Mouse (Mus musculus): Measurements from ENCODE around the gene Cmip. TPM values are rescaled to one million over a fixed set of nuclear protein-coding genes. Genes with fewer than 3 reads are reported as not detected.

Cmip gene
- total RNA-seq, 2 experiments from 2014 or later, result 330 to 332 TPM

DNA sequence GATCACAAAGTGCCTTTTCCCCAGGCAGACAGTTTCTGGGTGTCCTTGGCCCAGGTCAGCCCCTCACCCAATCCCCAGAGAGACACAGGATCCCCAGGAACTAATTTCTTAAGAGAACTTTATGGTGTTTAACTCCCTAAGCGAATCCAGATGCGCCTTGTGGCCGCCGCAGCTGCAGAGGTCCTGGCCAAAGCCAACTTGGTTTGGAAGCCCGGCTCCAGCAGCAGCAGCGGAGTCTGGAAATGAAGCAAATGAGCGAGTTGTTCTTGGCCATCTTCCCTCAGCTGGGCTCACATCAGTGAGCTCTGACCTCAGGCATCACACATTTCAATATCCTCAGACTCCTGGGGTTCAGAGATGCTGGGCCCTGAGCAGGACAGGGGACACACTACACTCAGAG is 33.6 kb downstream of the Cmip start:
- no peak for DNase-seq (ENCODE audit: low spot score in 2 of 2)

DNA sequence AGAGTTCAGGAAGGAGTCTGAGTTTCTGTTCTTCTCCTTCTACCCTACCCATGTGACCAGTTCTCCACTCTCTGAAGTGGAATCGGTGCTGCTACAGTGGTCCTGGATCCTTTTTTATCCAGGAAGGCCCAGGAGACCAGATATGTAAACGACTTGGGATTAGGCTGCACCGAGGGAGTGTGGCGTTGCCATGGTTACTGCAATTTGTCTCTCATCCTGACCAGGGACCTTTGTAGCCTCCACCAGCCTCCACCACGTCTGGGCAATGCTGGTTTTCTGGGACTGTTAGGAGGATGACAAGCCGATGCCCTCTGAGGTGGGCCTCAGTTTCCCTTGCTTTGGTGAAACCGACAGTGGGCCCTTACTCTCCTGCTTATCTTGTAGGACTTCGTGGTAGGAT is 35.4 kb downstream of the Cmip start:
- DNase-seq (ENCODE audit: low spot score in 2 of 2), result no peak

DNA sequence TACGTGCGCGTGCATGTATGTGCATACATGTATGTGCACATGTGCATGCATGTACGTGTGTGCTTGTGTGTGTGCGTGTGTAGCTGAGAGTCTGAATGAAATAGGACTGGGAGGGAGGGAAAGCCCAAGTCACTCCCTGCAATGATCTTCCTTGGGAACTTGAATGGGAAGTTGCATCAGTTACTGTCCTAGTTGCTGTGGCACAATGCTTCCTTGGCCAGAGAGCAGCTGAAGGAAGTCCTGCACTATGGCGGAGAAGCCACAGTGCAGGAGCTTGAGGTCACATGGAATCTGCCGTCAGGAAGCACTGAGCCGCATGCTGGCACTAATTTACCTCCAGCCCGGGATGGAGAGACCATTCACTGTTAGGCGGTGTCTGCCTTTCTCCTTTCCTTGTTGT is 37.9 kb downstream of the Cmip start:
- no peak for DNase-seq (ENCODE audit: low spot score in 2 of 2)

DNA sequence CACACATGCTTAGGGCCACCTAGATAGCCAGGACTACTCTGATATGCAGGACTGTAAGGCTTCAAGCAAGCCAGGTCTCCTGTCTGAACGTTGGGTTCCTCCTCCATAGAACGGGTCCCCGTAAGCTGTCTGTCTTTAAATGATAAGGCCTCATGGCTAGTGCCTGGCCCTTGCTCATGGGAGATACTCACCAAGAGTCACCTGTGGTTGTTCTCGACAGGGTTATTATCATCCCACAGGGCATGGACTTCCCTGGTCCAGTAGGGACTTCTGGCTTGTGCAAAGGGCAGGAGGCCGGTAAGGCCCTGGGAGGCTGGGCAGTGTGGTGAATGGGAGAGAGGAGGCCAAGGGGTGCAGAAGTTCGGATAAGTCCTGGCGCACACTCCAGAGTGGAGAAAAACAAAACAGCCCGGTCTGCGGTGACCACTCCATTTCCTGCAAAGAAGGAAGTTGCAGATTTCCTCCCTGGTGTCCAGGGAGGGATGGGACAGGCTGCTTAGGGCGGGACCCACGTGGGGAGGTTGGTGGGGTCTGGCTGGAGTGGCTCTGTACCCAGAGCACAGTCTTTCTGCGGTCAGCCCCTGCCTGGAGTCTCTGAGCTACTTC is 41.2 kb downstream of the Cmip start:
- DNase-seq (ENCODE audit: low spot score in 2 of 2), result no peak

DNA sequence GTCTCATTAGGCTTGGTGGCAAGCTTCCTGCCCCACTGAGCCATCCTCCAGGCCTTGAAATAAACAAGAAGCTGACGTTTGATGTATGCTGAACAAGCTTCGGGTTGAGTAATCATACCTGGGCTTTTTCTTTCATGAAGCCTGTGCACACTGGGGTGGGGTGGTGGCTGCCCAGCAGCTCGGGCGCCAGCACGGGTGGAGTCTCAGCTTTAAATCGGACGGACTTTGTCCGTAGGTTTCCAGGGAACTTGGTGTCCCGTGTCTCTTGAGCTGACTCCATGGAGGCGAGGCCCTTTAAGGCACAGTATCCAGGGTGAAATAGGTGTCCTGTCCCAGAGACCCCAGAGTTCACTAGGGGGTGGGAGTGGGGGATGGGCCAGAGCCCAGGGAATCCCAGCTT is 42.3 kb downstream of the Cmip start:
- no peak for DNase-seq (ENCODE audit: low spot score in 2 of 2)

DNA sequence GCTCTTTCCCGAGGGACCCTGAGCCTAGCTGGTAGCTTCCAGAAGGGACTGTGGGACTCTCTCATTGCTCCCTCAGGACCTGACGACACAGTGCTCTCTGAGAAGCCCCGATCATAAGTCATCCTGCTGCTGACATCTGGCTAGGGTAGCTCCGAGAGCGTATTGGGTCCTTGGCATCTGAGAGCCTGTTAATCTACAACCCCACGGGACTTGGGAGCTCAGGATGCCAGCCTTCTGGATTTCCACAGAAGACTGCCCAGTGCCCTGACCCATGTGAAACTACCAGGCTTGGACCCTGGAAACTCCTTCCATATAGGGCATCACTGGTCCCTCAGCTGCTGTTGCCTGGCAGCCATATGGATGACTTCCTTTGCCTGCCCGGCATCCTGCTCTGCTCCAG is 43.3 kb downstream of the Cmip start:
- no peak for DNase-seq (ENCODE audit: low spot score in 2 of 2)

DNA sequence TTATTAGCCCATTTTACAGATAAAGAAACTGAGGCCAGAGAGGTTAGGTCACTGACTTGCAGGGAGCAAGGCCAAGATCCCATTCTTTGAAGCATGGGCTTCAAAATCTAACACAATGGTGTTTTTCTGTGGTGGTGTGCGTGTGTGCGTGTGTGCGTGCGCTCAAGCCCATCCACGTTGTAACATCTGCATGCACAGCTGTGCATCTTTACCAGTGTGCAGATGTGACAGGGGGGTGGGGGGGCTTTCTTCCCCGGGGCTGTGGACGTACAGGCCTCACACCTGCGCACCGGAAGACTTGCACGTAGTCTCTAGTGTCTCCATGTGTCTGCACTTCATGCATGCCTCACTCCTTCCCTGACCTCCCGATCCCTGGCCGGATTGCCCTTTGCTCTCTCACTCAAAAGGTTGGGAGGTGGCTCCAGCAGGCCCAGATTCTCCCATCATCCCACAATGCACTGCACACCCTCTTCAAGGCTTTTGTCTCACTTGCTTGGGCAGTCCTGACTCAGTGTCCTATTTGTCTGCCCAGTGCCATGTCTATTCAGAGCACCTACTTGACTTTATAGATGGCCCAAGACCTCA is 44.7 kb downstream of the Cmip start:
- no peak for DNase-seq (ENCODE audit: low spot score in 2 of 2)

DNA sequence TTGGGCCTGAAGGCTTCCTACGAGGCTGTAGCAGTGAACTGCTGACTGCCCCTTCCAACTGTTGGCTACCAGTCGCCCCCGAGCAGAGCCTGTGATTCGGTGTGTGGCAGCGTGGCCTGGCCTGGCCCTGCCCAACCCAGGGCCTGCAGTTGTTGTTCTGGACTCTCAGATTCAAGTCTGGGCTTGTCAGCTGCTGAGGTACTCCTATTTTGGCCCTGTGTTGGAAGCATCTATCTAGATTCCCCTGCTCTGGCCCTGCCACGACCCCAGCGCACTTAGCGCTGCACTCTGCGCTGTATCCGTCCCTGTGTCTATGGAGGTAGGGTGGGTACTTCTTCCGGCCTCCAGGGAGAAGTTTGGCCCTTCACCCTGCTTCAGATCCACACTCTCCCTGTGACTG is 45.2 kb downstream of the Cmip start:
- no peak for DNase-seq (ENCODE audit: low spot score in 2 of 2)

DNA sequence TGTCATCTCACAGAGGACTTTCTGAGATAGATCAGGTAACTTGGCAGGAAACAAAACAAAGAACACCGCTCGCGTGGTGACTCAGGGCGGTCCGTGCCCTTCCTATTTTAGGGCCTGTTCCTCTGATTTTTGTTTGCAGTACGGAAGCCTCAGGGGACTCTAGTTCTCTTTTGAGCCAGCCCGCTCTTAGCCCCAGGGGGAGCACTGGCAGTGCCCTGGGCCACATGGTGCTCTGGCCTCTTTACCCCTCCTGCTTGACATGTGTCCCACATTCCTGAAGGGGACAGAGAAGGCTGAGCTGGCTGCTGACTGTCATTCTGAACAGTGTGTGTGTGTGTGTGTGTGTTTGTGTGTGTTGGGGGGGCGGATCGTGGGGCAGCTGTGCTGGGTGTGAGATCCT is 46.8 kb downstream of the Cmip start:
- no peak for DNase-seq (ENCODE audit: low spot score in 2 of 2)

DNA sequence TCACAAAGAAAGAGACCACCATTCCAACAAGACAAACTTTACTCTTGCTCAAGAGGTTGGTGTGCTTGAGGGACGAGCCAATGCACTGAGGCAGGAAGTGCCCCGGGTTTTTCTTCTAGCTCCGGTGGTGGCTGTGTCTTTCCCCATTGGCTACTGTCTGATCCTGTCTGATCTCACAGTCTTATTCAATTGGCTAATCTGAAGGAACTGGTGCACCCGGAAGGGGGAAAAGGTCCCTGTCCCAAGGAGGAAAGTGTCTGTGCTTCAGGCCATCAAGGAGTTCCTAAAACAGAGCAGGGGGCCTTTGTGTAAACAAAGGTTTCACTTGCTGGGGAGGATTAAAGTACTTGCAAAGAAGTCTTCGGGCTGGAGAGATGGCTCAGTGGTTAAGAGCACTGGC is 48.5 kb downstream of the Cmip start:
- DNase-seq (ENCODE audit: low spot score in 2 of 2), result no peak

DNA sequence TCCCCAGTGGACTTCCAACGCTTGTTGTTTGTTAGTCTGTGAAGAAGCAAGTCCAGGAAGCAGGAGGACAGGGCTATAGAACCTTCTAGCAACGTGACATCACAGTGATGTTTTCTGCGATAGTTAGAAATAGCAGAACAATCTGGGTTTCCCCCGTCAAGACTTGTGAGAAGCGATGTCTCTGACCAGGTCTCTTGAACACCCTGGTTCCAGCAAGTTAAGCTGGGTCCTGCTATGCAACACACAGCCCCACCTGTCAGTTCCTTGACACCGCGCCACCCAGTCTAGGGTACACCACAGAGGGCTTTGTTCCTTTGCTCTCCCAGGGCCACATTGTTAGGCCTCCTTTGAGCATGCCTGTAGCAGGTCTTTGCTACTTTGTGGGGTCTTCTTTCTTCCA is 49.9 kb downstream of the Cmip start:
- no peak for DNase-seq (ENCODE audit: low spot score in 2 of 2)

DNA sequence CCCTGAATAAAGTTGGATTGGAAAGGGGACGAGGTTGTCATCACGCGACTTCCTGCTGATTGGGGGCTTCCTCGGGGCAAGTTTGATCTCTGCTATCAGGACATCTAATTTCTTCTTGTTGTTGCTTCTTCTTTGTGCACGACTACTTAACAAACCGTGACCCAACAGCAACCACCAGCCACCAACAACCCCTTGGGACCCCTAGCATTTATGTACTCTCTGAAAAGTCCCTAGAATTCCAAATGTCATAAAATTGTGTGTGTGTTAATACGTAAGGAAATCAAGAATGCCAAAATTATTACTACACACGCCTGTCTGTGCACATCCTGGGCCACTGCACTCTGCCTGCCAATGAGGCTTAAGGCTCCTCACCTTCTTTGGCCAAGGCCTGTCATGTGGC is 50.4 kb downstream of the Cmip start:
- DNase-seq (ENCODE audit: low spot score in 2 of 2), result no peak

DNA sequence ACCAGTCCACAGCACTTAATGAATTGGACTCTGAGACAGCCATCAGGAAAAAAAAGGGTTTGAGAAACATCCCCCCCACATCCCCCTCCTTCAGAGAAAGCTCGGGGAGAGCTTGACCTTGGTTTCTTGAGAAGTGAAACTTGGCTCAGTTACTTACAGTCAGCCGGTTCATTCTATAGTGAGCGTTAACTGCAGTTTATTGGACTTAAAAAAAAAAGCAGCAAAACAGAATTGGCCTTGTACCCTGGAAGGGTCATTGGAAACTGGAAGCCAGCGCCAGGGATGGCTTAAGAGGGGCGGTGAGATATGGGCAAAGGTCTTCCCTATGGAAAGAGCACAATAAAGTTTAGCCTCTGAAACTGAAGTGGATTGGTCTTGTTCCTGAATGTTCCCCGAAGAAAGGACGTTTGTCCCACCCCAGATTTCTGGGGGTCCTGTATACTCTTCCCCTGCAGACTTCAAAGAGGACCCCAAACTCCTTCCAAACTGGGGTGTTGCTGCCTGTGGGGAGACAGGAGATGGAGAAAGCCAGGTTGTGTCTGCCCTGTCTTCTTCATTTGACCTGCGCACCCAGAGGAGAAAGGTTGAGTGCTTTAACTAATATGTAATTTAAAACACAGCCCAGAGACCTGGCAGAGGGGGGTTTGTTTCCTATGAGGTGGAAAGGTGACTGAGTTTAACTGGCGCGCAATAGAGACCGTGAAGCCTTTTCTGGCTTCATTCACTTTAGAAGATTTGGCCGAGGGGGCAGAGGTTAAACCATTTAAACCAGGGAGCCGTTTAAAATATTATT is 51.6 kb downstream of the Cmip start:
- DNase-seq (ENCODE audit: low spot score in 2 of 2), result no peak

DNA sequence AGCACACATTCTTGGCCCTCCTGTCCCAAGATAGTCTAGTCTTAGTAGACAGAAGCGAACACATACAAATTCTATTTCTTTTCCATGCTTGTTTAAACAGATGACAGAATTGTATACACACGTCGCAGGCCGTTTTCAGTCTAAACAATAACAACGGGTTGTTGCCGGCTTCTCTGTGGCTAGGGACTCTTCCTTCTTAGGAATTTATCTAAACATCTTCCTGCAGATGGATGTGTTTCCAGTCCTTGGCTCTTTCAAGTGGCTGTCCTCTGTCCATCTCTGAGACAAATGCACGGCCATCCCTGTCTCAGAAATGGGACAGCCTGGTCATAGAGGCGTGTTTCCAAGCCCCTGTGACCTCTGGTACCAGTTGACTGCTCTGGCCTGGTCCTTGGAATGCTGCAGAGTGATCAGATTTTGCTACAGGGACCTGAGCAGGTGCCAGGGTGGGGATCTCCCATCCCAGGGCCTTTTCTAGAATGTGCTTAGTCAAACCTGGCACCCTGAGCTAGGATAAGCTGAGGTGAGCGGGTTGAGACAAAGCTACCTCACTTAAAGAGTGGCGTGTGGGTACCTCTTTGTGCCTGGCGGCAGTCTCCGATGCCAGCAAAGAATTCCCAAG is 52.9 kb downstream of the Cmip start:
- DNase-seq (ENCODE audit: low spot score in 2 of 2), result no peak

DNA sequence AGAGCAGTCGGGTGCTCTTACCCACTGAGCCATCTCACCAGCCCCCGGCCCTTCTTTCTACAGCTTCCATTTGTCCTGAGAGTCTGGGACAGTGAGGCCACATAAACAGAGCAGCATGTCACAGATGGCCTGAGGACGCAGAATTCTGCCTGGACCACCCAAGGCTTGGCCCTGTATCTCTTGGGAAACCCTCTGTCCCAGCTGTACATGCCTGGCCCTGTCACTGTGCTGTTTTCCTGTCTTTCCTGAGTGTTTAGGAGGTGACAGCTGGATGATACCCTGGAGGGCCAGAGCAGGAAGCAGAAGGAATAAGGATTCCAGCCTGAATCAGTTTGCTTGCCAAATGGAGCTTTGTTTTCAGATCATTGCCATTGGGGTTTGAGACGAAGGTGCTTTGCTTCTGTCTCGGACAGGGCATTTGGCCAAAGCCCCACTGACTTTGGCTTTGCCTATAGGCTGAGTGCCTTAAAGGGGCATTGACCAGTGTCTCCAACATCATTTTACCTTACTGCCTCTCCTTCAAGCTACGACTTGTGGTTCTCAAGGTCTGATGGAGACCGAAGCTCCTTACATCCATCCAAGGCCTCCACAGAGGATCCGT is 54.2 kb downstream of the Cmip start:
- DNase-seq (ENCODE audit: low spot score in 2 of 2), result no peak

DNA sequence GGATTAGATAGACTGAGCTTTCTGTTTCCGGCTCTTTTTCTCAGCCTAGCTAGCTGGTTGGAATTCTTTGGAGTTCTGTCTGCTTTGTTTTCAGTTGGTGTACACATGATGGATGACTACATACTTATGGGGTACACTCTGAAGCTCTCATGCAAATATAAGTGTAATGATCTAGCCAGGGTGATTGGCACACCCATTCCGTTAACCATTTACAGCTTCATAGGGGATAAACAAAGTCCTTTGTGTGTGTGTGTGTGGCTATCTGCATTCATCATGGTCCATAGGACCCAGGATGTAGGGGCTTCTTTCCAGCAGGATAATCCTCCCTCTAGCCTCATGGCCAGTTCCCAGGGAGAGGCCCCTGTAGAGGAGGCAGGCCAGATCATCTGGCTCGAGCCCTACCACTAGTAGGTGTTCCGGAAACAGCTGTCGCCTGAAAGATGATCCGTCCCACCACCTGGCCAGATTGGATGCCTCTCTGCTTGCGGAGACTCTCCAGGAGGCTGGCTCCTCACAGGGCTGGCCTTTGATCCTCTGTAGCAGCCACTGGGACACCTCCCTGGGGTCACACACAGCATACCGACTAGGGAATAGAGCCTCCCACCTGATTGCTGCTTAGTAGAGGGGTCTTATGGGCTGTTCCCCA is 57.6 kb downstream of the Cmip start:
- no peak for DNase-seq (ENCODE audit: low spot score in 2 of 2)

DNA sequence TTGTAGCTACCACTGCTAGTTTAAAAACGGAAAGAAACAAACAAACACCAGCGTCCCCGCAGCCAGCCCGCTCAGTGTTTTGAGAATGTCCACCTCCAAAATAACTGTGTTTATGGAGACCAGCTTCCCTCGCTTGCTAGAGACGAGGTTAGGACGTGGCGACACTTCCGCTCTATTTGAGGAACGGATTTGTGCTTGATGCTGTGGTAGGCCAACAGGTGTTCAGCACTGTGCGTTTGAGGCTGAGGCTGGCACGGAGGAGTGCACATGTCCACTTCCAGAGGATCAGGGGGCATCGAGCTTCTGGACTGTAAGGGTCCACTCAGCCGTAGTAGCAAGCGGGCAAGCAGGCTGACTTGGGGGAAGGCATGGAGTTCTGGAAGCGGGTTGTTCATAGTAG is 58.9 kb downstream of the Cmip start:
- DNase-seq (ENCODE audit: low spot score in 2 of 2), result no peak

DNA sequence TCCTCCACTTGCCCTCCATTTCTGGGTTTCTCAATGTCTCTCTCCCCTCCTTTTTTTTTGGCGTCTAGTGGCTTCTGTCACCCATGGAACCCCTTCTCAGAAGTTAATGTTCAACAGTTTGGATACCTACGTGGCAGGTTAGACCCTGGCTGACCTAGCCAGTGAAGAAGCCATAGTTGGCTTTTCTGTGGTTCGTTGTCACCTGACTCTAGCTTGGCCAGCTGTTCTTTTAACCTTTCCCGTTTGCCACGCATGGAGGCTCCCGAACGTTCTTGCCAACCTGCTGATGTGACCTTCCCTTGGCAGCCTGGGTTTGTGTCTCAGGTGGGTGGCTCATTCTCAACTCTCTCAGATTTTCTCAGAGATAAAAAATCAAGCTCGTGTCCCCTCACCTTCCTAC is 60.6 kb downstream of the Cmip start:
- no peak for DNase-seq (ENCODE audit: low spot score in 2 of 2)

DNA sequence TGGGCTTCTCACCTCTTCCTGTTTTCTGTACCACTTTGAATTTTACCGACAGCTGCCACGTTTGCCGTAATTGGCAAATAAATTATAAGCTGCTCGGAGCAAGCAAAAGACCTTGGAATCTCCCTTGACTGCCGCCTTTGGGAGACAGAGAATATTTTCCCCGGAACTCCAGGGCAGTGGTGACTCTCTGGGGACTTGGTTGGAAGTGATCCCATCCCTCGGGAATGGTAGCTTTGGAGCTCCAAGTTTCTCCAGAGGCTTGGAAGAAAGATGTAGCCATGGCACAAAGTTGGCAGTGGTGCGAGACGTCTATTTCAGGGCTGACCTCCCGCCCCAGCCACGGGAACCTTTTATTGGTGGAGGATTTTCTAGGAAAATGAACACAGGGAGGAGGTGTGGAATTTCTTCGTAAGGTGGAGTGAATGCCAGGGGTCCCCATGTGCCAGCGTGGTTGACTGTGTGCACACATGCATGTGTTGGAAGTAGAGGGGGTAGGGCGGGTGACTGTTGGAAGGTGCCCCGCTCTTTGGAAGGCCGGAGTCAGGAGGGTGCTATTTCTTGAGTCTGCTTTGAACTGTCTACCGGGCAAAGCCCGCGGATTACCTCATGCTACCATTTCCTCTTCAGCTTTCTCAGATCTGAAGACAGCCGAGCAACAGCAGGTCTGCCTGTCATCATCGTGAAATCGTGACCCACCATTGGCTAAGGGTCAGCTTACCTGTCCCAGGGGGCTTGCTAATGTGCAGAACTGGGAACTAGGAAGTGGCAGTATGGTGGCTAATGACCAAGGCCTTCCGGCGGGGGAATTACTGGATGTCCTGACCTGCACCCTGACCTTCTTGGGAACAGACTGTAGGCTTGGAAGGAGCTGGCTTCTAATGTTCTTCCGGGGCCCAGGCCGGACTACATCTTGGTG is 62.3 kb downstream of the Cmip start:
- DNase-seq (ENCODE audit: low spot score in 2 of 2), result no peak

DNA sequence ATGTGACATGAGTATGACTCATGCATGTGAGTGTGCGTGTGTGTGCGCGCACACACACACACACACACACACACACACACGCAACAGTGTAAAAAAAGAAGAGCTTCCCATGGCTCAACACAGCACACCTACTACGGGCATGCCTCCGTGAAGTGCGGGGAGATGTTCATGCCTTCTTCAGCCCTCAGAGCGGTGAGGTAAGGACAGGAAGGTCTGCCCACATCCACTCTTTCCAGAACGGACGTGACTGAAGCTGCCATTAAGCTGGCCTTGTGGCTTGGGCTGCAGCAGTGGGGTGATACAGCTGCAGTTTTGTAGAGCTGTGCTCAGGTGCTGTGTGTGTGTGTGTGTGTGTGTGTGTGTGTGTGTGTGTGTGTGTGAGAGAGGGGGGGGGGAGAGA is 63.8 kb downstream of the Cmip start:
- DNase-seq (ENCODE audit: low spot score in 2 of 2), result no peak

Data from layer of hippocampus, postnatal 14 days (tissue).